Mouse (Mus musculus) brain, embryonic 14.5 days (tissue): ENCODE measurements around the gene Ppp6r2.

Source experiments
- CTCF ChIP-seq: fragments of 200-500 bp; IDR thresholded peaks from 2 replicates; pipeline ENCODE4 v1.5.1; 2012; ENCODE audit warnings: inconsistent platforms, mild to moderate bottlenecking, moderate library complexity, borderline replicate concordance; ENCODE audit not compliant: insufficient read depth, insufficient read length; ENCODE audit errors: extremely low read depth
- POLR2A ChIP-seq: fragments of 200-500 bp; IDR thresholded peaks from 2 replicates; pipeline ENCODE4 v1.6.1; 2012; ENCODE audit warnings: mild to moderate bottlenecking, inconsistent platforms, borderline replicate concordance; ENCODE audit not compliant: poor library complexity, insufficient read depth, insufficient read length, severe bottlenecking; ENCODE audit errors: extremely low read depth

DNA sequence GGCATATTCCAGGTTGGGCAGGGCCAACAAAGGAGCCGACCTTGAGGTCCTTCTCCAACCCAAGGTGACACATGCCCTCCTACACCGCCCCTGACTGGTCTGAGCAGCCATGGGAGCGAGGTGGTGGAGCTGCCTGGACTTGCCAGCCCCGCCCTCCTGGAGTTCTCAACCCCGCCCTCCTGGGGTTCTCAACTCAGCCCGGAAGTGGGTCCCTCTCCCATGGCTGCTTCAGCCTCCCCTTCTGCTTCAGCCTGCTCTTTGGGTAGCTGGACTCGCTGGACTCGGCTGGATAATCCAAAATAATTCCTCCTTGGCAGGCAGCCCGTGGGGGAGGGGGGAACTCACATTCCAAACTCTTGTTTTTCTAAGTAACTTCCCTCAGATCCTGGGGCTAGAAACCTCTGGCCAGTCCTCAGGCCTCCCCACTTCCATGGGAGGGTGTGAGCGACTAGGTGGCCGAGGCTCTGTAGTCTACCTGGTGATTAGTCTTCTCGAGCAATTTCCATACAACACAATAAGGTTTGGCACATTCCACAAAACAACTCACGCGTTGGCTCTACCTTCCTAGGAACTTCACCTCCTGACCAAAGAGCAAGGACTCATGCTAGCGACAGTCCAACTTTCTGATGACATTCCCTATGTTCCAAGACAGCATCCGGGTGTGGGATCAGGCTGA, 32.3 kb upstream of the Ppp6r2 start:
- no peak for TF ChIP-seq POLR2A
- TF ChIP-seq CTCF: no peak
